In genomic region chr1:132095356-132096004, GRCm38 (mm10) we compare ENCODE assay signal across 9 mouse cellular contexts. TPM values are rescaled to one million over a fixed set of nuclear protein-coding genes. Genes with fewer than 3 reads are reported as not detected.
A peak's percentile ranks its signal among the peaks of the same experiment; 100 is the strongest.
DNase-seq lines count a peak whose midpoint lies in the region; ATAC-seq and TF ChIP-seq lines count a peak whose summit lies in the region.
"Had no signal": no experiment of that assay in that cellular context is flagged by ENCODE, and none has a peak within 500 bp of the region (broad histone marks: within the 10 kb centered on the region; RNA-seq: fewer than 3 reads in every experiment).

No protein-coding gene starts in this region.

- TF ChIP-seq CTCF in MEL (IDR thresholded peaks at IDR 0.05 in 2 of 3, conservative IDR thresholded peaks at IDR 0.05 in 1 of 3; ENCODE audit: control insufficient read depth in 1 of 3, insufficient read depth in 1 of 3, low read depth in 2 of 3, low read length in 3 of 3, poor library complexity in 1 of 3, severe bottlenecking in 1 of 3) = no peak
- TF ChIP-seq CTCF in stomach, postnatal 0 days (IDR thresholded peaks at IDR 0.05; ENCODE audit: low read depth) = 0 out of 2 replicates have a peak, but pooled peaks have one; percentile 13
- TF ChIP-seq CTCF in hindbrain, postnatal 0 days (IDR thresholded peaks at IDR 0.05; ENCODE audit: low read depth) = no peak

- H3K27me3 ChIP-seq in MEL (ENCODE audit: control insufficient read depth in 1 of 2, insufficient read depth in 2 of 2, low read length in 2 of 2) = no peaks in the 10 kb centered on the region
- no peaks in the 10 kb centered on the region for H3K27me3 ChIP-seq in stomach, postnatal 0 days (ENCODE audit: control insufficient read depth, insufficient read depth, low read length)
- no peaks in the 10 kb centered on the region for H3K27me3 ChIP-seq in hindbrain, postnatal 0 days (ENCODE audit: insufficient read depth, low read length)

- peaks cover 0 to 33% of the 10 kb centered on the region in 2 experiments; a peak in 2 of 4 replicates for H3K4me1 ChIP-seq in MEL (ENCODE audit: control insufficient read depth in 1 of 2, insufficient read depth in 2 of 2, low read length in 2 of 2)
- no peaks in the 10 kb centered on the region for H3K4me1 ChIP-seq in stomach, postnatal 0 days (replicated peaks; ENCODE audit: control insufficient read depth, insufficient read depth)
- H3K4me1 ChIP-seq in hindbrain, postnatal 0 days (ENCODE audit: insufficient read depth, low read length) = no peaks in the 10 kb centered on the region

- peak; percentile 80 to 83 for TF ChIP-seq EP300 in MEL (IDR thresholded peaks at IDR 0.05; ENCODE audit: low read depth in 1 of 2, low read length in 2 of 2)
- TF ChIP-seq EP300 in stomach, postnatal 0 days (optimal IDR thresholded peaks at IDR 0.05) = no peak

- no peak for TF ChIP-seq RAD21 in MEL (IDR thresholded peaks at IDR 0.05; ENCODE audit: low read depth, low read length)

- no peak overlapping the region for H3K4me2 ChIP-seq in stomach, postnatal 0 days (replicated peaks; ENCODE audit: low read depth)
- no peak overlapping the region for H3K4me2 ChIP-seq in hindbrain, postnatal 0 days (ENCODE audit: low read depth, low read length)

- 46% methylated on average over 11 of the region's 11 CpGs for WGBS in stomach, postnatal 0 days
- WGBS in hindbrain, postnatal 0 days = 84% methylated on average over 11 of the region's 11 CpGs

- peaks cover 0 to 11% of the 10 kb centered on the region in 2 experiments; a peak in 2 of 4 replicates for H3K36me3 ChIP-seq in MEL (ENCODE audit: control insufficient read depth in 1 of 2, insufficient read depth in 2 of 2, low read length in 2 of 2)
- H3K36me3 ChIP-seq in stomach, postnatal 0 days (ENCODE audit: control insufficient read depth, insufficient read depth, low read length) = no peaks in the 10 kb centered on the region
- H3K36me3 ChIP-seq in hindbrain, postnatal 0 days (ENCODE audit: insufficient read depth, low read length) = no peaks in the 10 kb centered on the region

- peak; percentile 9 for DNase-seq in embryo, embryonic 11 days
- DNase-seq in embryo, embryonic 9.5 days (ENCODE audit: extremely low spot score) = no peak
- DNase-seq in MEL (ENCODE audit: low read depth, low spot score) (peak; percentile 75), liver (peak; percentile 53)
- DNase-seq in gastrocnemius, postnatal 25 days = peak; percentile 41
- DNase-seq in stomach, postnatal 0 days (ENCODE audit: low spot score) = peak; percentile 78
- no peak for DNase-seq in retina, embryonic 14.5 days (ENCODE audit: low spot score)
- DNase-seq in hindbrain, postnatal 0 days (ENCODE audit: low spot score) = no peak

- peak; percentile 91 for ATAC-seq in stomach, postnatal 0 days (ENCODE audit: low FRiP score, low TSS enrichment)
- no peak for ATAC-seq in hindbrain, postnatal 0 days

- H3K27ac ChIP-seq in MEL (ENCODE audit: control insufficient read depth, low read depth, low read length) = no peak overlapping the region
- H3K27ac ChIP-seq in stomach, postnatal 0 days (replicated peaks) = no peak overlapping the region; the same call in 1 of the 2 replicates
- no peak overlapping the region for H3K27ac ChIP-seq in hindbrain, postnatal 0 days

- no peaks in the 10 kb centered on the region for H3K9me3 ChIP-seq in MEL (replicated peaks; ENCODE audit: insufficient read depth, low read length)
- no peaks in the 10 kb centered on the region for H3K9me3 ChIP-seq in stomach, postnatal 0 days (ENCODE audit: control insufficient read depth, low read length)
- no peaks in the 10 kb centered on the region for H3K9me3 ChIP-seq in hindbrain, postnatal 0 days (ENCODE audit: low read length)

- H3K4me3 ChIP-seq in MEL (ENCODE audit: control insufficient read depth in 1 of 2, insufficient read depth in 1 of 2, low read depth in 2 of 2, low read length in 2 of 2) = peak overlapping the region in 1 of 2 experiments; percentile 4; a peak in 1 of 4 replicates
- no peak overlapping the region for H3K4me3 ChIP-seq in stomach, postnatal 0 days (ENCODE audit: low read depth, low read length)
- H3K4me3 ChIP-seq in hindbrain, postnatal 0 days (ENCODE audit: low read length) = no peak overlapping the region
- H3K4me3 ChIP-seq: erythroblast, embryonic 14.5 days had no signal

- no peaks in the 10 kb centered on the region for H3K79me2 ChIP-seq in MEL (ENCODE audit: control insufficient read depth, insufficient read depth, low read length, poor library complexity)

- H3K9ac ChIP-seq in MEL (ENCODE audit: control insufficient read depth, low read depth, low read length, poor library complexity, severe bottlenecking) = no peak overlapping the region
- H3K9ac ChIP-seq in stomach, postnatal 0 days (ENCODE audit: low read length) = no peak overlapping the region
- H3K9ac ChIP-seq in hindbrain, postnatal 0 days (replicated peaks; ENCODE audit: low read length) = no peak overlapping the region

- TF ChIP-seq POLR2A in MEL (IDR thresholded peaks at IDR 0.05; ENCODE audit: control insufficient read depth in 1 of 2, insufficient read depth in 1 of 2, low read depth in 1 of 2, low read length in 2 of 2, poor library complexity in 1 of 2) = no peak

TF ChIP-seq in MEL, 35 proteins besides CTCF, POLR2A, EP300 and RAD21:
- TF ChIP-seq MAX (IDR thresholded peaks at IDR 0.05; ENCODE audit: low read length) = peak; percentile 73
- peak; percentile 51; the same call in 1 of the 2 replicates for TF ChIP-seq ELF1 (IDR thresholded peaks at IDR 0.05; ENCODE audit: low read depth, low read length)
- TF ChIP-seq MYC (IDR thresholded peaks at IDR 0.05; ENCODE audit: low read depth, low read length) = peak; percentile 53; the same call in 1 of the 2 replicates
- no peak for TF ChIP-seq KAT2A (conservative IDR thresholded peaks at IDR 0.05; ENCODE audit: low read depth, low read length)
- peak; percentile 46; the same call in 1 of the 2 replicates for TF ChIP-seq SIN3A (IDR thresholded peaks at IDR 0.05; ENCODE audit: low read length)
- peak; percentile 95 for TF ChIP-seq TAL1 (IDR thresholded peaks at IDR 0.05; ENCODE audit: low read length)
- TF ChIP-seq TBP (IDR thresholded peaks at IDR 0.05; ENCODE audit: low read depth, low read length) = peak; percentile 69
- peak; percentile 88 for TF ChIP-seq TCF12 (IDR thresholded peaks at IDR 0.05; ENCODE audit: low read depth, low read length)
- TF ChIP-seq GATA1 (IDR thresholded peaks at IDR 0.05; ENCODE audit: low read depth, low read length) = peak; percentile 83
- TF ChIP-seq ETS1 (IDR thresholded peaks at IDR 0.05; ENCODE audit: low read depth, low read length) = peak; percentile 87
- TF ChIP-seq ZC3H11A (IDR thresholded peaks at IDR 0.05; ENCODE audit: low read depth, low read length) = no peak
- TF ChIP-seq ZKSCAN1 (IDR thresholded peaks at IDR 0.05; ENCODE audit: low read depth, low read length) = no peak
- TF ChIP-seq UBTF (IDR thresholded peaks at IDR 0.05; ENCODE audit: borderline replicate concordance, insufficient read depth, low read depth, low read length) = 0 out of 2 replicates have a peak, but pooled peaks have one; percentile 40
- no peak for TF ChIP-seq MAFK (IDR thresholded peaks at IDR 0.05; ENCODE audit: borderline replicate concordance, low read depth, low read length)
- TF ChIP-seq RCOR1 (IDR thresholded peaks at IDR 0.05; ENCODE audit: low read depth, low read length) = peak; percentile 18; the same call in 1 of the 2 replicates
- peak; percentile 82 for TF ChIP-seq MXI1 (IDR thresholded peaks at IDR 0.05; ENCODE audit: low read depth, low read length)

RNA-seq across cellular contexts. Expression of gene Mfsd4a, which starts 27.6 kb away (rescaled TPM):
- total RNA-seq in MEL (2012; rRNA removed) = 2.7 and 3.6 TPM in 2 replicates
- 10 to 100 TPM in 1 of 2 experiments, not detected in 1; 15.5 TPM for polyA plus RNA-seq in MEL (2012; ENCODE audit: insufficient read depth in 1 of 2, insufficient read length in 2 of 2, low read depth in 1 of 2, low replicate concordance in 2 of 2, missing spikeins in 1 of 2)
- total RNA-seq in gastrocnemius, postnatal 25 days (2021) = 1 to 10 TPM; 2.4 to 3.9 TPM
- polyA plus RNA-seq in stomach, postnatal 0 days (2015; fragmentation: Nextera tagmentation; extraction: Ambion mirVana) = 16.7 TPM in 2 replicates
- total RNA-seq in hindbrain, postnatal 0 days (2014; rRNA removed) = 5.8 and 10.2 TPM in 2 replicates
- polyA plus RNA-seq in hindbrain, postnatal 0 days (2015; fragmentation: Nextera tagmentation; extraction: Ambion mirVana) = 8.4 and 9.1 TPM in 2 replicates
- polyA plus RNA-seq: erythroblast, embryonic 14.5 days had no signal

RNA-seq across cellular contexts. Expression of gene Cdk18, which starts 44.0 kb away (rescaled TPM):
- 0.56 and 1.3 TPM in 2 replicates for total RNA-seq in MEL (2012; rRNA removed)
- polyA plus RNA-seq in MEL (2012; ENCODE audit: insufficient read depth in 1 of 2, insufficient read length in 2 of 2, low read depth in 1 of 2, low replicate concordance in 2 of 2, missing spikeins in 1 of 2) = 10 to 100 TPM in 1 of 2 experiments, not detected in 1; 15.7 TPM
- total RNA-seq in gastrocnemius, postnatal 25 days (2021) = 1 to 10 TPM; 1.4 to 3.2 TPM
- polyA plus RNA-seq in stomach, postnatal 0 days (2015; fragmentation: Nextera tagmentation; extraction: Ambion mirVana) = 9.7 and 14.5 TPM in 2 replicates
- total RNA-seq in hindbrain, postnatal 0 days (2014; rRNA removed) = 2.7 and 4.1 TPM in 2 replicates
- 1.0 and 1.6 TPM in 2 replicates for polyA plus RNA-seq in hindbrain, postnatal 0 days (2015; fragmentation: Nextera tagmentation; extraction: Ambion mirVana)
- polyA plus RNA-seq: erythroblast, embryonic 14.5 days had no signal

Comparison
In these comparisons a context has a peak if more than half of its experiments do, and no peak if none do; other contexts are left out.
1. DNase-seq: peak in embryo, embryonic 11 days (single experiment), MEL (single experiment), gastrocnemius, postnatal 25 days (single experiment), liver (single experiment) and stomach, postnatal 0 days (single experiment); none in embryo, embryonic 9.5 days (single experiment), retina, embryonic 14.5 days (single experiment) and hindbrain, postnatal 0 days (single experiment).